Mouse (Mus musculus) erythroblast, embryonic 14.5 days (primary cell): ENCODE results near the gene Clec10a. TPM values are rescaled to one million over a fixed set of nuclear protein-coding genes. Genes with fewer than 3 reads are reported as not detected.

Experiments
- H3K27me3 ChIP-seq: 2 replicates; pipeline ENCODE4 v1.6.1; 2012; ENCODE audit warnings: inconsistent platforms; ENCODE audit not compliant: control insufficient read depth
- H3K36me3 ChIP-seq: 2 replicates; pipeline ENCODE4 v1.6.1; 2012; ENCODE audit warnings: mild to moderate bottlenecking, inconsistent platforms; ENCODE audit not compliant: control insufficient read depth
- H3K4me1 ChIP-seq: 2 replicates; pipeline ENCODE4 v1.6.1; 2012; ENCODE audit warnings: inconsistent platforms; ENCODE audit not compliant: control insufficient read depth
- H3K4me3 ChIP-seq: replicated peaks from 2 replicates; pipeline ENCODE3; 2012; ENCODE audit warnings: moderate library complexity, mild to moderate bottlenecking, inconsistent platforms
- H3K9me3 ChIP-seq: 2 replicates; pipeline ENCODE4 v1.6.1; 2012; ENCODE audit warnings: low read length, inconsistent platforms, mixed read lengths; ENCODE audit not compliant: control insufficient read depth
- GATA1 ChIP-seq: IDR thresholded peaks from 2 replicates; pipeline ENCODE4 v1.6.1; 2012; ENCODE audit warnings: low read length, inconsistent platforms, mixed read lengths
- TAL1 ChIP-seq: IDR thresholded peaks from 3 replicates; pipeline ENCODE4 v1.6.1; 2012; ENCODE audit warnings: low read length, inconsistent platforms, mixed read lengths
- polyA plus RNA-seq: library from polyadenylated mRNA; stranded (reverse); fragments of >175 nt; gene quantifications from 2 replicates; pipeline ENCODE4 v1.2.3, GENCODE M21; 2012

The Clec10a gene
- polyA plus RNA-seq, 1 experiment, result not detected

DNA sequence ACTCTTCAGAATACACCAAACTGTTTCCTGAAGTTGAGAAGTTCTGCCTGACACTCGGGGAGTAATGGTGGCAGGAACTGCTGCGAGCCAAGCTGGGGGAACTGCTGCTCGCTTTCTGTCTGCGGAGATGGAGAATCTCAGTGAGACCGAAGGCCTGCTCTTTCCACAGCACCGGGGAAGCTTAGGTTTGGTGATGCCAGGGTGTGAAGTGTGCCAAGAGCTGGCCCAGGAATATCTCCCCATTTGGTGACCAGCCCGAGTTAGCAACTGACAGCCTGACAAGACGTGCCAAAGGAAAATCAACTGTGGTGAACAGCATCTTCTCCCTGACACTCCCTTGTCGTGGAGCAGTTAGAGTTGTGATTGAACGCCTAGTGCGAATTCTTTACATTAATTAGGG is 22.3 kb downstream of the Clec10a start:
- H3K36me3 ChIP-seq, result no peaks in the 10 kb centered on the region
- peaks cover 3% of the 10 kb centered on the region for H3K9me3 ChIP-seq
- no peak overlapping the region for H3K4me3 ChIP-seq
- H3K27me3 ChIP-seq, result no peaks in the 10 kb centered on the region
- TF ChIP-seq GATA1 (no peak), TAL1 (no peak)
- H3K4me1 ChIP-seq, result no peaks in the 10 kb centered on the region

DNA sequence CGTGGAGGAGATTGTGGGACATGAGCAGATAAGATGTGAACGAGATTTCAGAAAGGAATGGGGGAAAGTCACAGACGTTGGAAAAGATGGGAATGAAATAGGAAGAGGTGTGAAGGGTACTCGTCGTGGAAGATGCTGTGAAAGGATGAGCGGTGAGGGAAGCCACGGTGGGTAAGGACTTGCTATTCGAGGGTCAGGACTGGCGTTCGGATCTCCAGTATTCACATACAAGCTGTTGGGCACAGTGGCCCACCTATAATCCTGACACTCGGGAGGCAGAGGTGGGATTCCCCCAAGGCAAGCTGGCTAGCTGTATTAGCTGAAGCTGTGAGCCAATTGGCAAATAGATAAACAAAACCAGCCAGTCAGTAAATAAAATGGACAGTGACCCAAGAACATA is 22.8 kb downstream of the Clec10a start:
- no peak overlapping the region for H3K4me3 ChIP-seq
- no peaks in the 10 kb centered on the region for H3K27me3 ChIP-seq
- no peaks in the 10 kb centered on the region for H3K4me1 ChIP-seq
- H3K36me3 ChIP-seq, result no peaks in the 10 kb centered on the region
- TF ChIP-seq GATA1, result no peak
- TF ChIP-seq TAL1, result no peak
- peaks cover 3% of the 10 kb centered on the region for H3K9me3 ChIP-seq

DNA sequence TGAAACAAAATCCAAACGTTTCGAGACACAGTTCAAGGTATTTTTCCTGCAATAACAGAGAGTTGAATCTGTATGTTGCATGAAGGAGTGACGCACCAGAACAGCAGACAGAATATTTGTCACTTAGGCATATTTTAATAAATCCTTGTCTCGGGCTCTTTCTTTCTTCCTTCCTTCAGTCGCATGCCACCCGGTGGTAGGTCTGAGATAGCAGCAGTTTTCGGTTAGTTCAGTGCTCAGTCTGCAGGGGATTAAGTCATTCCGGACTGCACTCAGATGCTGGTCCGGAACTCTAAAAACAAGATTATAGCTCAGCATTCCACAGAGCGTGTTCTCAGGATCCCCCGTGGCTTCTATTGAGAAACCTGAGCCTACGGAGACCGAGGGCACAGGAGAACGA is 23.4 kb downstream of the Clec10a start:
- no peaks in the 10 kb centered on the region for H3K27me3 ChIP-seq
- H3K4me1 ChIP-seq, result no peaks in the 10 kb centered on the region
- no peak overlapping the region for H3K4me3 ChIP-seq
- H3K9me3 ChIP-seq, result peaks cover 3% of the 10 kb centered on the region
- TF ChIP-seq GATA1 (no peak), TAL1 (no peak)
- no peaks in the 10 kb centered on the region for H3K36me3 ChIP-seq

DNA sequence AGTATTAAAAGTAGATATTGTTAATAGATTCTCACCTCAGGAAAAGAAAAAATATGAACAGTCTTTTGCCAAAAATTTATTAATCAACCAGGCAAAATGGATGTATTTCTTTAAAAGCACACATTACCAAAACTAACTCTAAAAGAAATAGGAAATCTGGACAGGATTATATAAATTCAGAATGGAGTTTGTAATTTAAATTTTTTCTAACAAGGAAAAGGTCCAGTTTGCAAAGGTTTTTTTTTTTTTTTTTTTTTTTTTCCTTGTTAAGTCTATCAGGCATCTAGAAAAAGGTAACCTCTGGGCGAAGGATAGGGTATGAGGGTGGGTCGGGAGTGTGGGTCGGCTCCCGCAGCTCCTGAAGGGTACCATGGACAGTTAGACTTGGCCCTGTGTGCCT is 24.5 kb downstream of the Clec10a start:
- TF ChIP-seq TAL1, result no peak
- no peak for TF ChIP-seq GATA1
- Histone ChIP-seq H3K36me3 (no peaks in the 10 kb centered on the region), H3K9me3 (peaks cover 3% of the 10 kb centered on the region), H3K4me3 (no peak overlapping the region), H3K27me3 (no peaks in the 10 kb centered on the region), H3K4me1 (no peaks in the 10 kb centered on the region)

DNA sequence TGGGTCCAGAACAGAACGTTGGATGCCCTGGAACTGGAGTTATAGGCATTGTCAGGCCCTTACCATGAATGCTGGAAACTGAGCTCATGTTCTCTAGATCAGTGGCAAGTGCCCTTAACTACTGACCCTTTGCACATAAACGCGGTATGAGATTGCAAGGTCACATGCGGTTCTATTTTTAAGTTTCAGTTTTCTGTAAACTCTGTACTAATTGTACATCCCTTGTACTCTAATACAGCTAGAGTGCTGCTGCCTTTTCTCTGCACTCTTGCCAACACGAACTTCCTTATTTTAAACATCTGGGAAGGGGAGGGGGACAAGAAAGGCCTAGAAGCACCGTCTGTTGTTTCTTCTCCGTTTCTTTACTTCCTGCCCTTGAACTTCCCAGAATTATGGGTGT is 29.1 kb downstream of the Clec10a start:
- Histone ChIP-seq H3K27me3 (no peaks in the 10 kb centered on the region), H3K4me1 (no peaks in the 10 kb centered on the region), H3K9me3 (no peaks in the 10 kb centered on the region), H3K4me3 (no peak overlapping the region), H3K36me3 (no peaks in the 10 kb centered on the region)
- TF ChIP-seq TAL1 (no peak), GATA1 (no peak)

DNA sequence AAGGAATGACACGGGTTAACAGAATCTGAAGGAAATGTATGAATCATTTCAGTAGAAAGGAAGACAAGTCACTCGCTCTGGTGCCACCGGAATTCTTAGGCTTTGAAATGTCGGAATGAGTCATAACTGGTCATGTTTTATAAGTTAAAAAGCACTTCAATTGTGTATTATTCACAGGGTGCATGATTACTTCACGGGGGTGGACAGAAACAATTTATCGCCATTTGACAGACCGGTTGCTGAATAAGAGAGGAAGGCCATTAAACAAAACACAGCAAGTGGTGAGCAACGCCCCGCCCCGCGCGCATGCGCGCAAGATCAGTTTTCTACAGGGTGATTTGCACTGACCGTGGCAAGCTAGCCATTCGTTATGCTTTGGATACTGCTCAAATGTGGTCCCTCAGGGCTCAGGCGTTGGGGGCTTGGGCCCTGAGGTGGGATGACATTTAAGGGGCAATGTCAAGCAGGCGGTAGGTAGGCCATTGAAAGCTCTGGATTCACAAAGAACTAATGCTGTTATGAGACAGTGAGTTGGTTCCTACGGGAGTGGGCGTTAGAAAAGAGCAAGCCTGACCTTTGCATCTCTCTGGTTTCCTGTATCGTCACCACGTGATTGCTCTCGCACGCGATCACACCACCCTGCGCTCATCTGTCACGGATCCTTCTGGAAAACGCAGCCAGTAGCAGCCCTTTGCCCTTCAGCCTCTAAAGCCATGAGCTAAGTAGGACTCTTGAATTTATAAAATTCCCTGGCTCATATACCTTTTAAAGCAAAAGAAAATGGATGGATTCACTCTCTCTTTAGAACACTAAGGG is 33.5 kb downstream of the Clec10a start:
- Histone ChIP-seq H3K27me3 (no peaks in the 10 kb centered on the region), H3K4me3 (no peak overlapping the region), H3K9me3 (no peaks in the 10 kb centered on the region), H3K4me1 (no peaks in the 10 kb centered on the region), H3K36me3 (no peaks in the 10 kb centered on the region)
- TF ChIP-seq GATA1 (no peak), TAL1 (no peak)

DNA sequence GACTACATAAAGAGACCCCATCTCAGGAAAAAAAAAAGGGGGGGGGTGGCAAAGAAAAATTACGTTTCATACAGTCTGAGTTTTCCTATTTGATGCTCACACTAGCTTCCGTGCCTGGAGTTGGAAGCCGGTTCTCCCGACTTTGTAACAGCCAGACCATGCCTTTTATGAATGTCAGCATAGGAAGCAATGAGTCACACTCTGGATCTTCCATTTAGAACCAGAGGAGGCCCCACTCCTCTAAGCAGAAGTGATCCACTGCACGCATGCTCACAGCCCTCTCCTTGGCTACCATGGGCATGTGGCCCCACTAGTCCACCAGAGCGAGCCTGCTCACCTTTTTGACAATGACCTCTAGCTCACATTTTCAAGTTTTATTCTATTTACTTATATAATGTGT is 35.2 kb downstream of the Clec10a start:
- TF ChIP-seq GATA1 (no peak), TAL1 (no peak)
- 0 out of 2 replicates have a peak, but pooled peaks cover 2% of the 10 kb centered on the region for H3K9me3 ChIP-seq
- H3K4me1 ChIP-seq, result no peaks in the 10 kb centered on the region
- H3K27me3 ChIP-seq, result no peaks in the 10 kb centered on the region
- H3K36me3 ChIP-seq, result no peaks in the 10 kb centered on the region
- H3K4me3 ChIP-seq, result no peak overlapping the region

DNA sequence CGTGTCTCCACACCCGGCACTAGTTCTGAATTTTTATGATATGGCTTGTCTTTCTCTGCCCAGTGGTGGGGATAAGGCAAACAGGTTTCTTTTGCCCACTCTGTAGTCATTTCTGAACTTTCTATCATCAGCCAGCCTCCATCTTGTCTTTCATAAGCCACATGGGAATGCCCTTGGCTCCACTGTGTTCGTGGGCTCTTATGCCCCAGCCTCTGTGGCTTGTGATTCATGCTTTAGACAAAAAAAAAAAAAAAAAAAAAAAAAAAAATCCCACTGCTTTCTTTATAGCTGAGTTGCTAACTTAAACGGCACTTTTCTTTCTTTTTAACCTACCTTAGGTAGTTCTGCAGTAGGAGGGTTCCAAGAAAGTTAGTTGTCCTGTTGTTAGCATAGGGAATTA is 36.2 kb downstream of the Clec10a start:
- Histone ChIP-seq H3K36me3 (no peaks in the 10 kb centered on the region), H3K4me3 (no peak overlapping the region), H3K27me3 (no peaks in the 10 kb centered on the region), H3K9me3 (0 out of 2 replicates have a peak, but pooled peaks cover 2% of the 10 kb centered on the region), H3K4me1 (no peaks in the 10 kb centered on the region)
- TF ChIP-seq GATA1, result no peak

DNA sequence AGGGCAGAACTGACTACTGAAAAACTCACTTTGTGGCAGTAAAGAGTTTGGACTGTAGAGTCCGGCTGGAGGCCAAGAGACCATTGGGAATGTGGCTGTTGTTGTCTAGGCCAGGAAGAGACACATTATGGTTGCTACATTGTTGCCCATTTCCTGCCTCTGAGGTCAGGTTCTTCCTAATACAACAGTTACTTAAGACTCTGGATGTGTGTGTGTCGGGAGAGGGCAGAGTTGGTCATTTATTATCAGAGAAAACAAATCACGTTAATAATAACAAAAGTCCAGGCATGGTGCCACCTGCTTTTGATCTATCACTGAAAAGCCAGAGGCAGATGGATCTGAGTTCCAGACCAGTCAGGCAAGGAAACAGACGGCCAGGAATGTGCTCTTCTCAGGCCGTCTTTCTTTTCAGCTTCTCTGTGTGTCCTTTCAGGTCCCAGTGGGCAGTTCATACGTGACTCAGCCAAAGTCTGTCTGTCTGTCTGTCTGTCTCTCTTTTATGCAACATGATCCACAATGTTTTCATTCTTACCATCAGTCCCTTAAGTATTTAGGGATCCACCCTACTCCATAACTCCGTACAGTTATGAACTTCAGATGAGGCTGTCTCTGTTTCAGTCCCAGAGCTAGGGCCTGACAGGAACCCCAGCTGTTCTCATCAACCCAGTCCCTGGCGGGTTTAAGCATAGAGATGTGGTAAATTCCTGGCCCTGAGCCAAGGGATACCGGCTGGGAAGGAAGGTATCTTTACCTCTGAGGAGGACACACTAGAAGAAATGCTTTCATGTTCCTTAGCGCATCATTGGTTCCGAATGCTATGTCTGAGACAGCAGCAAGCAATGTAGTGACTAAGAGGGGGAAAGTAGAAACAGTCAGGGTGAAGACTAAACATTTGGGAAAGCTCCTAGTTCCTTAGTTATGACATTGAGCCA is 37.6 kb downstream of the Clec10a start:
- no peaks in the 10 kb centered on the region for H3K27me3 ChIP-seq
- H3K9me3 ChIP-seq, result 0 out of 2 replicates have a peak, but pooled peaks cover 2% of the 10 kb centered on the region
- H3K36me3 ChIP-seq, result no peaks in the 10 kb centered on the region
- no peak overlapping the region for H3K4me3 ChIP-seq
- no peaks in the 10 kb centered on the region for H3K4me1 ChIP-seq
- TF ChIP-seq TAL1 (no peak), GATA1 (no peak)
